Mouse (Mus musculus): ENCODE measurements around the gene Ccdc136. TPM values are rescaled to one million over a fixed set of nuclear protein-coding genes. Genes with fewer than 3 reads are reported as not detected.

Gene Ccdc136
- total RNA-seq, 2 experiments from 2014 or later, result 1.5 TPM; not detected in 1

DNA sequence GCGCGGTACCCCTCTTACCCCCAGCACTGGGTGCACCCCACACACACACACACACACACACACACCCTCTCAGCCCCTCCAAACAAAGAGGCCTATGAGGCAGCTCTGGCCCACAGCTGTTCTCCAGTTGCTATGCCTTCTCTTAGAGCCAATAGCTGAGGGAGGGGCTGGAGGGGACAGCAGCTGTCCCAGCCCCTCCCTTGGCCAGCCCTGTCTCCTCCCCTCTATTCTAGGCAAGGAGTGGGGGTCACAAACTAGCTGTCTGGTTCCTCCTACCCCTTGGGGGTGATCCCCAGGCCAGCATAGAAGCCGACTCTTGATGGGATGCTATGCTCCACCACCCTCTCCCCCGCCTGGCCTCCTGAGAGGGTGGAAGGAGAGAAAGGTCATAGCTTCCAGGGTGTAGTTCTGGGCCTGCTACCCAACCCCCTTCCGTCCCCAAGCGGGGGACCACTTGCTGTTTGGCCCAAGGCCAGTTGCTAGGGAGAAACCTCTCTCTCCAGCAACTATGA is 39.9 kb downstream of the Ccdc136 start:
- ATAC-seq (ENCODE audit: poor library complexity, severe bottlenecking), result no peak

DNA sequence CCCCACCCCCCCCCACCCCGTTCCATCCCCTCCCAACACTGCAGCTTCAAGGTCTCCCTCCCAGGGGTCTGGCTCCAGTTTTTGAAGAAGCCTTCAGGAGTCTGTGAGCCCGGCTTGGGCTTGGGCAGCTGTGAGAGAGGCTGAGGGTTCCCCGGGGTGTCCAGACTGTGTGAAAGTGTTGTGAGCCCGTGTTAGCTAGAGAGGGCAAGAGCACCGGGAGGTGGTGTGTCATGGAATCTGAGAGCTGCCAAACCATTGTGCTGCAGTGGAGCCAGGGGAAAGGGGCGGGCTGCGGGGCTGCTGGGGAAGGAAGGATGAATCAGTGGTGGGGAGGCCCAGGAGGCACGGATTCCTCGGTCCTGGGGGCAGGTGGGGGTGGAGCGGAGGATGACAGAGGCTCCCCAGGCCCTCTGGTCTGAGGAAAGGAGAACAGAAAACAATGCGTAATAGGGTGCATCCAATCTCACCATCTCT is 40.4 kb downstream of the Ccdc136 start:
- no peak for ATAC-seq (ENCODE audit: poor library complexity, severe bottlenecking)

DNA sequence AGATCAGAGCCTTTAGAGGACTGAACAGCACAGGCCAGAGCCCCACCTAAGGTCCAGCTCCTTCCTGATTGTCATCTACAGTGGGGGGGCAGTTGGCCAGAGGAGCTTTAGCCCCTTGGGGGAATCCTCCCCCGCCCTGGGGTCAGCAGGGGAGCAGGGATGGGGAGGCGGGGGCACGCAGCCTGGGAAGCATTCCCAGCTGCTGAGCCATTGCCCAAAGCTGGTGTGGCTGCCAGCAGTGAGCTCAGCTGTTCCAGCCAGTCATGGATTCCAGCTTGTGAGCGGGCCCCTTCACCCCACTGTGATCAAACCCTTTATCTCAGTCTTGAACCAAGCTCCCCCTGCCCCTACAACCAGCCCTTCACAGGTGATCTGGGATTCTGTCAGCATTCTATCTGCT is 43.1 kb downstream of the Ccdc136 start:
- ATAC-seq (ENCODE audit: poor library complexity, severe bottlenecking), result no peak

DNA sequence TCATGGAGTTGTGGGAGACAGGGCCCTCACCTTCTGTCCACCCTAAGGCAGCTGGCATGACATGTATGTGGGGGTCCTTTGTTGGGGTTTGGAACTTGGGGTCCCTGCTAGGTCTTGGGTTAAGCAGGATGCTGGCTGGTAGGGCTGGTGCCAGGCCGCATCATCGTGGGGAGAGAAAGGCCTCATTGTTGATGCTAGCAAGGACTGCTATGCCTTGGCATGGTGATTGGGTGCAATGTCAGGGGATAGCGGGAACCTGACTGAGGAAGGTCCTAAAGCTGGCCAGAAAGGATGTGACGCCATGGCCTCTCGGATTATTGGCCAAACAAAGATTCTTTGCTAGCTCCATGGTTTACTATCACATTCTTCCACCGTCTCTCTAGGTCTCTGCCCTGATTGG is 43.7 kb downstream of the Ccdc136 start:
- ATAC-seq (ENCODE audit: poor library complexity, severe bottlenecking), result no peak

DNA sequence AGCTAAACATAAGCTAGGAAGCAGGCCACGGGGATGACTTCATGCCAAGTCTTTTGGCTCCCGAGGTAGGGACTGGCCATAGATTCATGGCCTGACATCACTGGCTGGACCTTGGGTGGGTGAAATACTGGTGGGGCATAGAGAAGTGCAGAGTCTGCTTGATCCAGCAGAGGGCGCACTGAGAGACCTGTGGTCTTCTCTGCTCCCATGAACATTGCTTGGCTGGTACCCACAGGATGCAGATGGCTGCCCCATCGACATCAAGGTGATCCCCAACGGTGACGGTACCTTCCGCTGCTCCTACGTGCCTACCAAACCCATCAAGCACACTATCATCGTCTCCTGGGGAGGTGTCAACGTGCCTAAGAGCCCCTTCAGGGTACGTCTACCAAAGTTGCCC is 48.7 kb downstream of the Ccdc136 start:
- peak; percentile 52; the same call in 1 of the 2 replicates for ATAC-seq (ENCODE audit: poor library complexity, severe bottlenecking)

DNA sequence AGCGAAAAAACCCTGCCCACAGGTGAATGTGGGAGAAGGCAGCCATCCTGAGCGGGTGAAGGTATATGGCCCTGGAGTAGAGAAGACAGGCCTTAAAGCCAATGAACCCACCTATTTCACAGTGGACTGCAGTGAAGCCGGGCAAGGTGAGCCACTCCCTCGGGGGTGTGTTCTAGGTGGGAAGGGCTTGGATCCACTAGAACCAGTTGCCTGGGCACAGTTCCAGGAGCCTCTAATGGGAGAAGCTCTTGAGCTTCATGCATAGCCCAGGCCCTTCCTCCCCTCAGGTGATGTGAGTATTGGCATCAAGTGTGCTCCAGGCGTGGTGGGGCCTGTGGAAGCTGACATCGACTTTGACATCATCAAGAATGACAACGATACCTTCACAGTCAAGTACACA is 49.2 kb downstream of the Ccdc136 start:
- no peak for ATAC-seq (ENCODE audit: poor library complexity, severe bottlenecking)

DNA sequence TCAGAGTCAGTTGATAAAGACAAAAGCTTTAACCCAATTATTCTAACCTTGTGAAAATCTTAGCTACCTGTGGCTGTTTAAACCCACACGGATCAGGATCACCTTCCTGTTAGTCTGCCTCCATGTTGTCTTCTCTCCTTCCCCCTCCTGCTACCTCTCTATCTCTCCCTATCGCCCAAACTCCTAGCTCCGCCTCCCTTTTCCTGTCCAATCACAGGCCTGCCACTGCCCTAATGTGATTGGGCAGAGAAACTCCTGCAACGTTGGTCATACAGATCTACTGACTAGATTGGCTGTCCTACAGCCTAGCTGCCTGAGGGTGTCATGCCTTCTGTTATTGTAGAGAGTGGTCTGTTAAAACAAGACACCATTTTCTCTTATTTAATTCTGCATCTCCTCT is 53.7 kb downstream of the Ccdc136 start:
- ATAC-seq (ENCODE audit: poor library complexity, severe bottlenecking), result no peak

DNA sequence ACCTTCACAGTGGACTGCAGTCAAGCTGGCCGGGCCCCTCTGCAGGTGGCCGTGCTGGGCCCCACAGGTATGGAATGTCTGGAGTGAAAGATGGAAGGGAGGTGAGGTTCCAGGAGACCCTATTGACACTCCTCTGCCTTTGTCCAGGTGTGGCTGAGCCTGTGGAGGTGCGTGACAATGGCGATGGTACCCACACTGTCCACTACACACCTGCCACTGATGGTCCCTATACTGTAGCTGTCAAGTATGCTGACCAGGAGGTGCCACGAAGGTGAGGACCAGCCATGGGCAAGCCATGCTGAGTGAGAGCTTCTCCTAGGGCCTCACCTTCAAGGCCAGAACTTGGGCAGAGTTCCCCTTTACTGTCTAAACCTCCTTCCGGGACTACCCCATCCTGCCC is 54.6 kb downstream of the Ccdc136 start:
- ATAC-seq (ENCODE audit: poor library complexity, severe bottlenecking), result no peak

DNA sequence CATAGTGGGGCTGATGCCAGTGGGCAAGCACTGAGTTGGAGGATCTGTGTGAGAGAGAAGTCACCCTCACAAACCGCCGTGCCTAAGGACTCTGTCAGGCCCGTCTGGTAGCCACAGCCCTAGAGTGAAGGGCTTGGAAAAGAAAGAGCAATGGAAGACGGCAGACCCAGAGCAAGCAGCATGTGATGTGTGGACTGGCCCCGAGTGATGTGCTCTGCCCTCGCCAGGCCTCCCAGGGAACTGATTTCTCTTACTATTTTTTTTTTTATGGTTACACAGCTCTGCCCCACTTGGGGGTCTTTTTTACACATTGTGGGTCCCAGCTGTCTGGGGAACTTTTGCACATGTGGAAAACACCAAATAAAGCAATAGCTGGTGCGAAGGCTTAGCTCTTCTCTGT is 65.4 kb downstream of the Ccdc136 start:
- no peak for ATAC-seq (ENCODE audit: poor library complexity, severe bottlenecking)

DNA sequence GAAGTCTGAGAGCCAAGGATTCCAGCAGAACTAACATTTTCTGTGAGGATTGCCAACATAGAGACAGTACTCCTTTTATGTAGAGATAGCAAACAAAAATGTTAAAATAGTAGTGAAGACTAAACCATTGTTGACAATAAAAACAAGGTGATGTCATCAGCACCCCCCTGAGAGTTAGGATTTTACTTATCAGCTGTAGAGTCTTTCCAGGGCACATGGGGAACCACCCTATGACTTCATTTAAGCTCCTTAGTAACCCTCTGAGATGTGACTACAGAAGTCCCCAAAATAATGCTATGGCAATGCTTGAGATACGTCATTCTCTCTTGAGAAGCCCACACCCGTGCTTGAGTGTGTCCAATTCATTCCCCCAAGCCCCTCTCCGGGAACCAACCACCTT is 67.3 kb downstream of the Ccdc136 start:
- ATAC-seq (ENCODE audit: poor library complexity, severe bottlenecking), result no peak

DNA sequence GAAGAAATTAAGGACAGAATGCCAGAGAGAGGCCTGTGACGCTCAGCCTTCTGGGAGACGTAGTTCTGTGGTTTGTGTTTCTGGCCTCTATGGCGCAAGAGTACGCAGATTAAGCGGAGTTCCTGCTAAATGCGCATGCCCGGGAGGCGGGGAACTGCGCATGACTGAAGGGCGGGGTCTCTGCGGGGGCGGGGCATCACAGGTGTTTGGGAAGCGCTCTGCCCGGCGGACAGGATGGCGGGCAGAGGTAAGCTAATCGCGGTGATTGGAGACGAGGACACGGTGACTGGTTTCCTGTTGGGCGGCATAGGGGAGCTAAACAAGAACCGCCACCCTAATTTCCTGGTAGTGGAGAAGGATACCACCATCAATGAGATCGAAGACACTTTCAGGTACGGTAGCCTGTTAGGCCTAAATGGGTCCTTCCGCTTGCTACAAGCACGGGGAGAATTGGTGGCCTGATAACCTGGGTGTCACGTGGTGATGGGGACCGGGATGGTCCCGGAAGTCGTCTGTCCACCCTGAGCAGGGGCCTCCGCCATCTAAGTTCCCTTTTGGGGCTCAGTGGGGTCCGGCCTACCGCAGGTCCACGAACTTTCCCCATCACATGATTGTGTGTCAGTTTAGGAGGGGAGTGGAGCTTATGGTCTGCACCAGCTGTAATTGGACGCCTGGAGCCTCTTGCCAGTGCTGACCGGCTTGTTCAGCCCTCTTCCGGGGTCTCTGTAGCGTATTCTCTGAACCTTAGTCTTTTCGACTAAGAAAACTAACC is 71.7 kb downstream of the Ccdc136 start, which contains the start of gene Atp6v1f:
TSS of gene Atp6v1f (plus strand) at position 136 of the 772 bp plus-strand sequence.
- peak; percentile 94 for ATAC-seq (ENCODE audit: poor library complexity, severe bottlenecking)

DNA sequence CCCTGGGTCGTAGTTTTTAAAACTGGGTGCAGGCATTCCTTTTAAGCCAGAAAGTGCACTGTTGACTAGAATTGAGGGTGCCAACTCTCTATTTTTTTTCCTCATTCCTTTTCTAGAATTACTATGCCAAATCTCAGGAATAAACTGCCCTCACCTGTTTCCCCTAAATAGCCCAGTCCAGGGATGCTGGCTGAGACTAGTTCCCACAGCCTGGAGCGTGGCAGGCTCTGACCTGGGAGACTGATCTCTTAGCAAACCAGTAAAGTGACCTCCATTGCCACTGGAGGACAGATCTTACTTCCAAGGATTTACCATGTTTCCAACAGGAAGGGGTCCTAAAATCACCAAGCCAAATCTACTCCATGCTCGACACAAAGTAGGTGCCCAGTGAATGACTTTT is 72.7 kb downstream of the Ccdc136 start:
- no peak for ATAC-seq (ENCODE audit: poor library complexity, severe bottlenecking)

DNA sequence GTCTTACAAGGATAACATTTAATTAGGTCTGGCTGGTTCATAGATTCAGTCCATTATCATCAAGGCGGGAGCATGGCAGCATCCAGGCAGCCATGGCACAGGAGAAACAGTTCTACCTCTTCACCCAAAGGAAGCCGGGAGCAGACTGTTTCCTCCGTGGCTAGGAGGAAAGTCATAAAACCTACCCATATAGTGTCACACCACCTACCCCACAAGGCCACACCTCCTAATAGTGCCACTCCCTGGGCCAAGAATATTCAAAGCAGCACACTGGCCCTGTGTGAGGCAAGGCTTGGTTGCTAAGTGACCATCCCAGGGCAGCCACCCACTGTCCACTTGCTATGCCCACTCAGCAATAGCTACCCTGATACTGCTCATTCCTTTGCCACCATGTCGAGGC is 75.0 kb downstream of the Ccdc136 start, which contains the start of gene Atp6v1fnb:
TSS of gene Atp6v1fnb (plus strand) at position 301 of the 400 bp plus-strand sequence.
- no peak for ATAC-seq (ENCODE audit: poor library complexity, severe bottlenecking)

DNA sequence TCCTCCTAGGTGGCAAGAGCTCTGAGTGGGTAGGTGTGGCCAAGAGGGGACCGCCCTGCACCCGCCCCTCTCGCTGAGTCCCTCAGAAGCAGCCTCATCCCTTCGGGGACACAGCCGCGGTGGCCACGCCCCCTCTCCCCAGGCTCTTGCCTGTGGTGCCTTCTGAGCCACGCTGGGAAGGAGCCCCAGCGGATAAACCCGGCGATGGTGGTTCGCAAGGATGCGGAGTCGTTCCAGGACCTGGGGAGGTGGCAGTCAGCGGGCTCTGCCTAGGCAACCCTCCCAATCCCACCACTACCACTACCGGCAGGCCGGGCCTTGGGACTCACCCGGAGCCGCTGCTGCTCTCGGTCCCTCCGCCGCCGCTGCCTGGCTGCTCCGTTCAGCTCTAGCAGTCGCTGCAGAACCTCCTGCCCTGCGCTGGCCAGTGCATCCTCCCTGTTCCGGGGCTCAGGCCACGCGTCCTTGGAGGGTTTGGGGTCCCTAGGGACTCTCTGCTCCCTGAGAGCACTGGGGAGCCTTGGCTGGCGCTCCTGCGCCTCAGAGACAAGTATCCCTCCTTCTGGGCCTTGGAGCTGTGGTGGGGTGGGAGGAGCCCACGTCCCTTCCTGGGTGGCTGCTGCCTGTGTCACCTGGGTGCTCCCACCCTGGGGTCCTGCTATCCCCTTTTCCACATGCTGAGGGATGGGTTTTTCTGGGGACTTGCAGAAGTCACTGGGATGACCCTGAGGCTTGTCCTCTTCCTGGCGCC is 78.0 kb downstream of the Ccdc136 start:
- peak; percentile 95 for ATAC-seq (ENCODE audit: poor library complexity, severe bottlenecking)

DNA sequence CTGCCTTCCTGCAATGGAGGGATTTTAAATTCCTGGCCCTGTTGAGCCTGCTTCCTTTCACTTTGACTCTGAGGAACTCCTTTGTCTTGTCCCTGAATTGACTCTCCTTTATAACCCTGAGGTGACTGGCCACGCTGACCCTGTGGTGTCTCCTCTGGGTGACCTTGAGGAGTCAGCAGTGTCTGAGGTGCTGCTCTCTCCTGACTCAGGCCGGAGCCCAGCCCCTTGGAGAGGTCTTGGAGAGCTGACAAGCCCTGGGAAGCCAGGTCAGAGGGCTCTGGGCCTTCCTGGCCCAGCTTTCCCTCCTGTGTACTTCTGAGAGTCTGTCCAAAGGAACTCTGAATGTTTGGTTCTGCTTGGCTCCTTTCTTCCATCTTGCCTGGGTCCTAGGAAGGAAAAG is 78.6 kb downstream of the Ccdc136 start:
- no peak for ATAC-seq (ENCODE audit: poor library complexity, severe bottlenecking)

Other genes starting within 250 kb of the Ccdc136 start
- 29.2 and 29.6 TPM in 2 replicates for gene Rbm28, start 231.3 kb upstream of the Ccdc136 start, total RNA-seq (2015)
- 27.3 and 33.9 TPM in 2 replicates for gene Rbm28, start 231.3 kb upstream of the Ccdc136 start, total RNA-seq (2017)
- not detected in 2 replicates for gene Prrt4, start 216.7 kb upstream of the Ccdc136 start, total RNA-seq (2015)
- not detected in 2 replicates for gene Prrt4, start 216.7 kb upstream of the Ccdc136 start, total RNA-seq (2017)
- gene Impdh1, start 179.9 kb upstream of the Ccdc136 start, total RNA-seq (2015), result 7.8 and 12.0 TPM in 2 replicates
- gene Impdh1, start 179.9 kb upstream of the Ccdc136 start, total RNA-seq (2017), result 9.0 and 11.6 TPM in 2 replicates
- 2.2 and 7.1 TPM in 2 replicates for gene Hilpda, start 123.8 kb upstream of the Ccdc136 start, total RNA-seq (2015)
- 1.9 and 3.1 TPM in 2 replicates for gene Hilpda, start 123.8 kb upstream of the Ccdc136 start, total RNA-seq (2017)
- not detected in 2 replicates for gene Fam71f2, start 116.7 kb upstream of the Ccdc136 start, total RNA-seq (2015)
- not detected in 2 replicates for gene Fam71f2, start 116.7 kb upstream of the Ccdc136 start, total RNA-seq (2017)
- gene Fam71f1, start 77.2 kb upstream of the Ccdc136 start, total RNA-seq (2015), result not detected in 2 replicates
- gene Fam71f1, start 77.2 kb upstream of the Ccdc136 start, total RNA-seq (2017), result not detected in 2 replicates
- 53.9 and 57.4 TPM in 2 replicates for gene Calu, start 48.2 kb upstream of the Ccdc136 start, total RNA-seq (2015)
- 123 and 142 TPM in 2 replicates for gene Calu, start 48.2 kb upstream of the Ccdc136 start, total RNA-seq (2017)
- gene Opn1sw, start 7.8 kb upstream of the Ccdc136 start, total RNA-seq (2015), result not detected in 2 replicates
- not detected in 2 replicates for gene Opn1sw, start 7.8 kb upstream of the Ccdc136 start, total RNA-seq (2017)
- not detected in 2 replicates for gene Flnc, start 36.9 kb downstream of the Ccdc136 start, total RNA-seq (2015)
- gene Flnc, start 36.9 kb downstream of the Ccdc136 start, total RNA-seq (2017), result not detected in 2 replicates
- 238 and 251 TPM in 2 replicates for gene Atp6v1f, start 71.4 kb downstream of the Ccdc136 start, total RNA-seq (2015)
- 225 and 238 TPM in 2 replicates for gene Atp6v1f, start 71.4 kb downstream of the Ccdc136 start, total RNA-seq (2017)
- 0.67 TPM in 1 of 2 replicates, not detected in the other for gene Atp6v1fnb, start 75.1 kb downstream of the Ccdc136 start, total RNA-seq (2015)
- 0.29 TPM in 1 of 2 replicates, not detected in the other for gene Atp6v1fnb, start 75.1 kb downstream of the Ccdc136 start, total RNA-seq (2017)
- not detected in 2 replicates for gene Kcp, start 111.6 kb downstream of the Ccdc136 start, total RNA-seq (2015)
- gene Kcp, start 111.6 kb downstream of the Ccdc136 start, total RNA-seq (2017), result not detected in 2 replicates
- 133 and 149 TPM in 2 replicates for gene Irf5, start 130.3 kb downstream of the Ccdc136 start, total RNA-seq (2015)
- gene Irf5, start 130.3 kb downstream of the Ccdc136 start, total RNA-seq (2017), result 231 and 243 TPM in 2 replicates
- gene Tnpo3, start 213.6 kb downstream of the Ccdc136 start, total RNA-seq (2015), result 54.6 and 56.1 TPM in 2 replicates
- 49.7 and 50.3 TPM in 2 replicates for gene Tnpo3, start 213.6 kb downstream of the Ccdc136 start, total RNA-seq (2017)